Comparison of ENCODE assay signal across 8 mouse cellular contexts in genomic region chr16:16911641-16912597, GRCm38 (mm10). TPM values are rescaled to one million over a fixed set of nuclear protein-coding genes. Genes with fewer than 3 reads are reported as not detected.
DNase-seq lines count a peak whose midpoint lies in the region; ATAC-seq and TF ChIP-seq lines count a peak whose summit lies in the region.

No protein-coding gene starts in this region.

- TF ChIP-seq CTCF in E14TG2a.4 (conservative IDR thresholded peaks at IDR 0.05; ENCODE audit: low read length): peak; percentile 100
- peak; percentile 97 for TF ChIP-seq CTCF in lung, adult 2 months (IDR thresholded peaks at IDR 0.05; ENCODE audit: insufficient read depth, low read length)
- TF ChIP-seq CTCF in olfactory bulb, adult 2 months (IDR thresholded peaks at IDR 0.05; ENCODE audit: insufficient read depth, low read depth, low read length): peak; percentile 93
- TF ChIP-seq CTCF in thymus, adult 2 months (IDR thresholded peaks at IDR 0.05; ENCODE audit: borderline replicate concordance, control insufficient read depth, extremely low read depth, insufficient read depth, low read length, poor library complexity): peak; percentile 94

- H3K4me1 ChIP-seq in E14TG2a.4 (replicated peaks; ENCODE audit: low read depth, low read length): peaks cover 76% of the 10 kb centered on the region
- peaks cover 8% of the 10 kb centered on the region for H3K4me1 ChIP-seq in forebrain, embryonic 12.5 days
- peaks cover 19% of the 10 kb centered on the region for H3K4me1 ChIP-seq in lung, adult 2 months (ENCODE audit: control insufficient read depth, insufficient read depth, low read length)
- H3K4me1 ChIP-seq in olfactory bulb, adult 2 months (ENCODE audit: control insufficient read depth, insufficient read depth, low read length): peaks cover 11% of the 10 kb centered on the region
- no peaks in the 10 kb centered on the region; the same call in 1 of the 2 replicates for H3K4me1 ChIP-seq in thymus, adult 2 months (replicated peaks; ENCODE audit: control insufficient read depth, insufficient read depth, low read length)

- intact Hi-C loops in heart, postnatal 10 days (cut with DNase I): loop anchor here (1.0 kb wide), 2 partner anchors 16 to 57 kb away; partner anchors contain the start of gene Ppm1f

- peak overlapping the region; percentile 43 for H3K4me3 ChIP-seq in E14TG2a.4 (replicated peaks; ENCODE audit: low read length)
- H3K4me3 ChIP-seq in forebrain, embryonic 12.5 days (replicated peaks): no peak overlapping the region
- no peak overlapping the region for H3K4me3 ChIP-seq in lung, adult 2 months (replicated peaks; ENCODE audit: extremely low read depth, low read depth, low read length)
- H3K4me3 ChIP-seq in olfactory bulb, adult 2 months (ENCODE audit: insufficient read depth, low read depth, low read length): no peak overlapping the region
- no peak overlapping the region for H3K4me3 ChIP-seq in thymus, adult 2 months (ENCODE audit: control insufficient read depth, insufficient read depth, low read length)

- no peak overlapping the region; the same call in 1 of the 2 replicates for H3K4me2 ChIP-seq in forebrain, embryonic 12.5 days

- H3K27me3 ChIP-seq in E14TG2a.4 (ENCODE audit: insufficient read depth, low read length): no peaks in the 10 kb centered on the region
- no peaks in the 10 kb centered on the region for H3K27me3 ChIP-seq in forebrain, embryonic 12.5 days
- no peaks in the 10 kb centered on the region for H3K27me3 ChIP-seq in thymus, adult 2 months (ENCODE audit: control insufficient read depth, insufficient read depth, low read length)

- peak overlapping the region; percentile 82 for H3K27ac ChIP-seq in forebrain, embryonic 12.5 days
- peak overlapping the region; percentile 19; the same call in 1 of the 2 replicates for H3K27ac ChIP-seq in olfactory bulb, adult 2 months (ENCODE audit: insufficient read depth, low read depth, low read length)
- H3K27ac ChIP-seq in thymus, adult 2 months (ENCODE audit: control insufficient read depth, insufficient read depth, low read length): no peak overlapping the region; the same call in 1 of the 2 replicates

- peak; percentile 94 for ATAC-seq in forebrain, embryonic 12.5 days (ENCODE audit: low FRiP score)

- no peak for TF ChIP-seq POLR2A in lung, adult 2 months (IDR thresholded peaks at IDR 0.05; ENCODE audit: borderline replicate concordance, extremely low read depth, low read depth, low read length)
- TF ChIP-seq POLR2A in olfactory bulb, adult 2 months (IDR thresholded peaks at IDR 0.05; ENCODE audit: insufficient read depth, low read depth, low read length): no peak
- no peak for TF ChIP-seq POLR2A in thymus, adult 2 months (IDR thresholded peaks at IDR 0.05; ENCODE audit: control insufficient read depth, extremely low read depth, insufficient read depth, low read length, poor library complexity)

- no peaks in the 10 kb centered on the region for H3K9me3 ChIP-seq in E14TG2a.4 (ENCODE audit: low read length)
- H3K9me3 ChIP-seq in forebrain, embryonic 12.5 days: no peaks in the 10 kb centered on the region

- DNase-seq in c-Kit-positive CD71-positive TER-119-negative erythroid progenitor cells, embryonic 14.5 days (ENCODE audit: low read depth): peak; percentile 48
- peak; percentile 82 to 88 for DNase-seq in heart, postnatal 10 days
- peak; percentile 43 for DNase-seq in large intestine, adult 2 months (ENCODE audit: low read depth, low spot score)
- DNase-seq in lung, adult 2 months: peak; percentile 79
- DNase-seq in thymus, adult 2 months: peak; percentile 79

- peaks cover 95% of the 10 kb centered on the region for H3K36me3 ChIP-seq in E14TG2a.4 (ENCODE audit: insufficient read depth, low read length)
- H3K36me3 ChIP-seq in forebrain, embryonic 12.5 days (replicated peaks): peaks cover 64% of the 10 kb centered on the region
- no peaks in the 10 kb centered on the region; the same call in 1 of the 2 replicates for H3K36me3 ChIP-seq in thymus, adult 2 months (ENCODE audit: control insufficient read depth, insufficient read depth, low read length)

- 38% methylated on average over 13 of the region's 13 CpGs for WGBS in forebrain, embryonic 12.5 days
- WGBS in large intestine, adult 2 months: 46% methylated on average over 13 of the region's 13 CpGs
- WGBS in lung, adult 2 months: 37% methylated on average over 13 of the region's 13 CpGs
- 34% methylated on average over 13 of the region's 13 CpGs for WGBS in olfactory bulb, adult 2 months
- 58% methylated on average over 13 of the region's 13 CpGs for WGBS in thymus, adult 2 months

- 0 out of 2 replicates have a peak overlapping the region, but pooled peaks have one; percentile 25 for H3K9ac ChIP-seq in forebrain, embryonic 12.5 days

RNA-seq across cellular contexts. Expression of gene Ppm1f, which starts 15.7 kb away (rescaled TPM):
- polyA plus RNA-seq in forebrain, embryonic 12.5 days (2016; fragmentation: Nextera tagmentation; extraction: Ambion mirVana): 30.6 and 33.3 TPM in 2 replicates
- total RNA-seq in heart, postnatal 10 days (2021): 10 to 100 TPM; 43.4 to 49.0 TPM
- 4.5 and 5.5 TPM in 2 replicates for polyA plus RNA-seq in large intestine, adult 2 months (2012; rRNA removed)
- polyA plus RNA-seq in lung, adult 2 months (2012; rRNA removed): 40.4 and 46.2 TPM in 2 replicates
- not detected in 2 replicates for polyA plus RNA-seq in olfactory bulb, adult 2 months (2012; ENCODE audit: insufficient read depth, insufficient read length, low replicate concordance, missing spikeins)
- 24.7 and 26.0 TPM in 2 replicates for polyA plus RNA-seq in thymus, adult 2 months (2012; rRNA removed)

RNA-seq across cellular contexts. Expression of gene Vpreb1, which starts 41.3 kb away (rescaled TPM):
- polyA plus RNA-seq in forebrain, embryonic 12.5 days (2016; fragmentation: Nextera tagmentation; extraction: Ambion mirVana): 2.1 and 2.9 TPM in 2 replicates
- under 1 TPM; 0.62 to 0.77 TPM for total RNA-seq in heart, postnatal 10 days (2021)
- polyA plus RNA-seq in large intestine, adult 2 months (2012; rRNA removed): 2.6 and 3.4 TPM in 2 replicates
- polyA plus RNA-seq in lung, adult 2 months (2012; rRNA removed): 5.9 and 7.2 TPM in 2 replicates
- not detected in 2 replicates for polyA plus RNA-seq in olfactory bulb, adult 2 months (2012; ENCODE audit: insufficient read depth, insufficient read length, low replicate concordance, missing spikeins)
- polyA plus RNA-seq in thymus, adult 2 months (2012; rRNA removed): 24.8 and 43.5 TPM in 2 replicates

RNA-seq across cellular contexts. Expression of gene Top3b, which starts 41.4 kb away (rescaled TPM):
- 64.3 and 66.5 TPM in 2 replicates for polyA plus RNA-seq in forebrain, embryonic 12.5 days (2016; fragmentation: Nextera tagmentation; extraction: Ambion mirVana)
- total RNA-seq in heart, postnatal 10 days (2021): 10 to 100 TPM; 39.6 to 42.8 TPM
- polyA plus RNA-seq in large intestine, adult 2 months (2012; rRNA removed): 48.6 and 58.8 TPM in 2 replicates
- 57.2 and 74.8 TPM in 2 replicates for polyA plus RNA-seq in lung, adult 2 months (2012; rRNA removed)
- polyA plus RNA-seq in olfactory bulb, adult 2 months (2012; ENCODE audit: insufficient read depth, insufficient read length, low replicate concordance, missing spikeins): not detected in 2 replicates
- 101 and 104 TPM in 2 replicates for polyA plus RNA-seq in thymus, adult 2 months (2012; rRNA removed)

RNA-seq across cellular contexts. Expression of gene Igll1, which starts 48.1 kb away (rescaled TPM):
- 0.23 TPM in 1 of 2 replicates, not detected in the other for polyA plus RNA-seq in forebrain, embryonic 12.5 days (2016; fragmentation: Nextera tagmentation; extraction: Ambion mirVana)
- not detected for total RNA-seq in heart, postnatal 10 days (2021)
- not detected in 2 replicates for polyA plus RNA-seq in large intestine, adult 2 months (2012; rRNA removed)
- polyA plus RNA-seq in lung, adult 2 months (2012; rRNA removed): 0.10 TPM in 1 of 2 replicates, not detected in the other
- not detected in 2 replicates for polyA plus RNA-seq in olfactory bulb, adult 2 months (2012; ENCODE audit: insufficient read depth, insufficient read length, low replicate concordance, missing spikeins)
- polyA plus RNA-seq in thymus, adult 2 months (2012; rRNA removed): 0.61 and 0.93 TPM in 2 replicates
